Mouse (Mus musculus): ENCODE results near the gene Coro6.

Gene Coro6

GRCm38 (mm10) chr11:77494344-77494676, 32.1 kb downstream of the Coro6 start:
- no peak for DNase-seq (ENCODE audit: low read depth)

DNA sequence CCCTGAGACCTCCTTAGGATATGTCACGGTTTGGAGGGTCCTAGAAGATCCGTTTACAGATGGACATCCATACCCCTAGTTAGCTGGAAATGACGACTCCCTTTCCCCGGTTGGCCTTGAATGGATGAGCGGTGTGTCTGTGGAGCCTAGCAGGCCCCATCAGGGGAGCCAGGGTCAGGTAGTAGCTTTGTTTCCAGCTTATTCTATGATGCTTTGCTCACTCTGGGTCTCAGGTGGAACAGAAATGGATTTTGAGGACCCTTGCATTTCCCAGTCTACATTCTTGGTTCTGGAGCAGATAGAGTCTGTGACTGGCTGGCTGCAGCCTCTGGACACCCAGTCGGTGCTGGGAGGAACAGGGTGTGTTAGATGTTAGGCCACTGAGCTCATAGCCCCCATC, 32.6 kb downstream of the Coro6 start:
- no peak for DNase-seq (ENCODE audit: low read depth)

DNA sequence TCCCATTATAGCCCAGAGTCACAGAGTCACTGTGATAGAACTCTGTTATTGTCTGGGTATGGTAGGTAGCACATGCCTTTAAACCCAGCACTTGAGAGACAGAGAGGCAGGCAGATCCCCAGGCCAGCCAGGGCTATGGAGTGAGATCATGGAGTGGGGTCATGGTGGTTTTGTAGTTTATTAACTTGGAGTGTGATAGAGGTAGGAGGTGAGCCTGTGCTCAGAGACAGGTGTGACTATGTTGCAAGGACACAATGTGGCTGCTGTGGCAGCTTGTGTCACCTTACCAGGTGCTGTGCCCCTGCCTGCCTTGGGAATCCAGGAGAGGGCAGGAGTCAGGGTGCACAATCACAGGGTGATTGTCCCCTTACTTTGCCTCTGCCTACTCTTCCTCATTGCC, 33.3 kb downstream of the Coro6 start:
- DNase-seq (ENCODE audit: low read depth) = no peak

DNA sequence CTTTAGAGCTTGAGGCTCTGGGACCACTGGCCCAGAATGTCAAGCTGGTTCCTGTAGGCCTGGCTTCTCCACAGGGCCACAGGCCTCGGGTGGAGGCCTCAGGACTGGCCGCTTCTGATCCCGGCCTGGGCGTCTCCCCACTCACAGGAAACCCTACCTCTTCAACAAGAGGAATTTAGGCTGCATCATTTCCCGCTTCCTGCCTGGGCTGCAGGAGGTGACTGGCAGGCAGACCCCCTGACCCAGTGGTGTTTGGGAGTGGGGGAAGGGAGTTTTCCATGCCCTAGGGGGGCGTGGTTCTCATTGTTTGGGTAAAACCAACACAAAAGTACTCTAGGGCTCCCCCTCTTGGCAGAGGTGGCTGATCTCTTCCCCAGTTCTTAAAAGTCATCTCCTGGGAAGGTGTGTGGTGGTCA, 35.1 kb downstream of the Coro6 start:
- DNase-seq (ENCODE audit: low read depth) = peak; percentile 85

- no peak for DNase-seq (ENCODE audit: low read depth)
Observed at GRCm38 (mm10) chr11:77497851-77498250, 35.6 kb downstream of the Coro6 start.

DNA sequence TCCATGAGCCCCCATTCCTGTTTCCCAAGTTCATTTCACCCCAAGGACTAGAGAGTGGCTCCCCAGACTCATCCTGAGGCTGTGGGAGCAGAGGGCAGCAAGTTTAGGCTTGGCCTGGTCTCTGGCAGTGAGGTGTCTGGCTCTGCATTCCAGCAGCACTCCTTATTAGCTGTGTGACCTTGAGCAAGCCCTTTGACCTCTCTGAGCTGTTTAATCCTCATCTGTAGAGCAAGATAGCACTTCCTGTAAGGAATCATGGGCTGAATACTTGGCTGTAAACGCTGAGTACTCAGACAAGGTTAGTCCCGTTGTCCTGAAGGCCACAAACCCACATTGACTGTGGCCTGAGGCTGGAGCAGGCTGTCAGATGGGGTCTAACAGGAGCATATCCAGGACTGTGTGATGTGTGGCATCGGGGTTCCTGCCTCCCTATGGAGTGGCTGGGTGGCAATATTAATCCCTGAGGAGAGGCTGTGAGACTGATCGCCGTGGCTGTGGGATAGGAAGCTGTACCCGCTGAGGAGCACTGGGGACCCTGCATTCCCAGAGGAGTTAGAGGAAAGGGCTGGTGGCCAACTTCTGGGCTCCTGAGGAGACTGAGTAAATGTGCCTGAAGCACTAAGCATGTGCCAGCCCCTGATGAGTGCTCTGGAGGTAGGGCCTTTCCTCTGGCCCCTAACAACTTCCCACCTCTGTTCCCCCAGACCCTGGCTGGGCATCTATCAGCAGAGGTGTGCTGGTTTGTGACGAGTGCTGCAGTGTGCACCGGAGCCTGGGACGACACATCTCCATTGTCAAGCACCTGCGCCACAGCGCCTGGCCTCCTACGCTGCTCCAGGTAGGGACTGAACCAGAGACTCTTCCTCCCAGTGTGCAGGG, 36.3 kb downstream of the Coro6 start:
- no peak for DNase-seq (ENCODE audit: low read depth)

DNA sequence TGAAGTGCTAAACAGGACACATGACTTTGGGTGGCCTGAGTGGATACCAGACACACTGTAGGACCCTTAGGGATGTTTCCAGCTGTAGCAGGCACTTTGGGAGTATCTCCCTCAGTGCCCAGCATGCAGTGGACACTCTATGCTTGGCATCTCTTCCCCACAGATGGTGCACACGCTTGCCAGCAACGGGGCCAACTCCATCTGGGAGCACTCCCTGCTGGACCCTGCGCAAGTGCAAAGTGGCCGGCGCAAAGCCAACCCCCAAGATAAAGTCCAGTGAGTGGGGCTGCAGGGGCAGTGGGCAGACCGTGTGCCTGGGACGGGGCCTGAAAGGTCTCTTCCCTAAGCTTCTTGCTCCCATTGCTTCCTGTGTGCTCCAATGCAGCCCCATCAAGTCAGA, 37.1 kb downstream of the Coro6 start:
- DNase-seq (ENCODE audit: low read depth) = no peak

- no peak for DNase-seq (ENCODE audit: low read depth)
Observed at GRCm38 (mm10) chr11:77500361-77501325, 38.4 kb downstream of the Coro6 start.

DNA sequence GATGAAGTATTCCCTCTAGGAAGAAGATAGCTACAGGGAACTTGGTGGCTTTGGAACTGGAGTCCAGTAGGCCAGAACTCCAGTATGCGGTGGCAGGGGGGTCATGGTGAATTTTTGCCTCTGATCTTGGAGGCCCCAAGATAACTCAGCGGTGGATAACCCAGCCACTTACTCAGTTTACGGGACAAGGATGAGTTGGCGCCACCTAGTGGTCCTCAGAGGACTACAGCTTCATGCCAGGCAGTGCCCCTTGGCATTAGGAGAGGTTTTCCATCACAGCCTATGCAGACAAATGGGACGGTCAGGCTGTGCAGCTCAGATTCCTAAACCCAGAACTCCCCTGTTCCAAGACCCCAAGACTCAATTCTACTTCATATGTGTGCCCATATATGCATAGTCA, 39.2 kb downstream of the Coro6 start:
- DNase-seq (ENCODE audit: low read depth) = peak; percentile 87

DNA sequence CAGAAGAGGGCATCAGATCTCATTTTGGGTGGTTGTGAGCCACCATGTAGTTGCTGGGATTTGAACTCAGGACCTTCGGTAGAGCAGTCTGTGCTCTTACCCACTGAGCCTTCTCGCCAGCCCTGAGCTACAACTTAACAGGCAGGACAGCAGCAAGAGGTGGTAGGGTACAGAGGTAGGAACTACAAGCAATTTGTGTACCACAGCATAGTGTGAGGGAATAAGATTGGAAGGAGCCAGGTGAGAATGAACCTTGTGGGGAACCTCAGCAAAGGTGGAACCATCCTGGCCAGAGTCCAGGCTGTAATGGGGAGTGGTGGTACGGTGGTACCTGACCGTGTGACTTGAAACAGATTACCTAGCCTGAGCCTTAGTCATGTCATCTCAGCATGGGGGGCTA, 39.8 kb downstream of the Coro6 start:
- no peak for DNase-seq (ENCODE audit: low read depth)

DNA sequence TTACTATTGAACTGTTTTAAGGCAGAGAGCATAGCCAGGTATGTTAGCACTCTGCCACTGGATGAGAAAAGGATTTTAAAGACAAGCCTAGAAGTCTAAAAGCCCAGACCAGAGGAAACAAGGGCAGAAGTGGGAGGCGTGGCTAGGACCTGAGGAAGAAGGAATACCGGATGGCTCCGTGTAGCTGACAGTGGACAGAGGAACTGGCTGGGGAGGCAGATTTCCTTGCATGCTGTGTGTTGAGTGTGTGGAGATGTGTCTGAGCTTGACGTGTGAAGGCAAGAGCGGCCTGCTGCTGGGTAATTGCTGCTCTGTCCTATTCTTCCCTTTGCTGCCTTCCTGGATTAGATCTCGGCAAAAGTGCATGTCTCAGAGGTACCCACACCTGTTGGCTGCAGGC, 40.3 kb downstream of the Coro6 start:
- DNase-seq (ENCODE audit: low read depth) = no peak

GRCm38 (mm10) chr11:77503511-77503910, 41.3 kb downstream of the Coro6 start:
- no peak for DNase-seq (ENCODE audit: low read depth)

- DNase-seq (ENCODE audit: low read depth) = no peak
Observed at GRCm38 (mm10) chr11:77504377-77504776, 42.2 kb downstream of the Coro6 start.

DNA sequence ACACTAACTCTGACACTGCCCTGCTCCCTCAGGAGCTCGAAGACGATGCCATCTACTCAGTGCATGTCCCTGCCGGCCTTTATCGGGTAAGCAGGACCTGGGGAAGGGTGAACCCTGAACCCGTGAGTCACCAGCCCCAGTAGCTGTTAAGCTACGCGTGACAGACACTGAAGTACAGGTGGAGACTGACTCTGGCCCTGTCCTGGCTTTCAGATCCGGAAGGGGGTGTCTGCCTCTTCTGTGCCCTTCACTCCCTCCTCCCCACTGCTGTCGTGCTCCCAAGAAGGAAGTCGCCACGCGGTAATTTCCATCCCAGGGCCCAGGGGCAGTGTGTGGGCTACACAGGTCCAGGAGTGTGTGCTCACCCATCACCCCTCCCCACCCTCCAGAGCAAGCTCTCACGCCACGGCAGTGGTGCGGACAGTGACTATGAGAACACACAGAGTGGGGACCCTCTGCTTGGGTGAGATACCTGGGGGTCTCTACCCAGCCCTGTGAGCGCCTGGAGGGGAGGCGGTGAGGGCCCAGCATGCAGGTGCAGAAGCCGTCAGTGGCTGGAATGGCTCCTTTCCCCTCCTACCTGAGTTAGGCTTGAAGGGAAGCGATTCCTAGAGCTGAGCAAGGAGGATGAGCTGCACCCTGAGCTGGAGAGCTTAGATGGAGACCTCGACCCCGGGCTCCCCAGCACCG, 43.2 kb downstream of the Coro6 start:
- no peak for DNase-seq (ENCODE audit: low read depth)

DNA sequence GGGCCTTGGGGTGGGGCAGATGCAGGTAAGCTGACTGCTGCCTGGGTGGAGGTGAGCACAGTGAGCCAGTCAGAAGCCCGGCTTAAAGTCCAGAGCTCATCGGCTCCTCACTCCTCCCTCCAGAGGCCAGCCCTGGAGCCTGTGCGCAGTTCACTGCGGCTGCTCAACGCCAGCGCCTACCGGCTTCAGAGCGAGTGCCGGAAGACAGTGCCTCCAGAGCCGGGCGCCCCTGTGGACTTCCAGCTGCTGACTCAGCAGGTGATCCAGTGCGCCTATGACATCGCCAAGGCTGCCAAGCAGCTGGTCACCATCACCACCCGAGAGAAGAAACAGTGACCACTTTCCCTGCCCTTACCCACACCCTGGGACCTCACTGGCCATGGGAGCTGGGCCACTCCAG, 44.1 kb downstream of the Coro6 start:
- no peak for DNase-seq (ENCODE audit: low read depth)

- DNase-seq (ENCODE audit: low read depth) = no peak
Observed at GRCm38 (mm10) chr11:77506941-77507340, 44.7 kb downstream of the Coro6 start.

DNA sequence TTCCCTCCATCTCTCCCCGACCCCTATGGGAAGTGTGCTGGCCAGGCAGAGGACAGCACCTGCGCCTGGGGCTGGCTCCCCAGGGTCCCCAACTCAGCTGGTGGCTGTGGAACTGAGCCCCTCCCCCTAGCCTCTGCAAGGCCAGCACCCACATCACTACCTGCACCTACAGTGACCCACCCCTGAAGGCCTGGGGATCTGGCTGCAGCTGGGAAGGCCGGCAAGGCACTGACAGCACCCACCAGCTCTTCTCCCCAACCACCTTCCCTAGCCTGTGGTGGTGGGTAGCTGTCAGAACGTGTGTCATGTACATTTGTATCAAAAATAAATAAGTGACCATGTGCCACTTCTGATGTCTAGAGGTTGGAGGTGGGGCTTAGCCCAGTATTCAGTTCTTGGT, 45.2 kb downstream of the Coro6 start:
- DNase-seq (ENCODE audit: low read depth) = no peak

- DNase-seq (ENCODE audit: low read depth) = peak; percentile 80
Observed at GRCm38 (mm10) chr11:77508068-77509021, 46.1 kb downstream of the Coro6 start.

DNA sequence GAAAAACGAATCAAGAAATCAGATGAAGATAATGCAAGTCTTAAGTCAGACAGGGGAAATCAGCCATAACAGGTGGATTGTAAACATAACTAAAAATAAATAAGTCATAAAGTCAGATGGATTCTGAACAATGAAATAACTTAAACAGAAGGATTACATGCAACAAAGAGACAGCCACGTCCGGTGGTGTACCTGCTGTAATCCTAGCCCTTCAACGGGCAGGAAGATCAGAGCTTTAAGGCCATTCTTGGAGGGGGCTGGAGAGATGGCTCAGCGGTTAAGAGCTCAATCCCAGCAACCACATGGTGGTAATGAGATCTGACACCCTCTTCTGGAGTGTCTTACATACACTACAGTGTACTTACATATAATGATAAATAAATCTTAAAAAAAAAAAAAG, 49.1 kb downstream of the Coro6 start:
- DNase-seq (ENCODE audit: low read depth) = no peak

DNA sequence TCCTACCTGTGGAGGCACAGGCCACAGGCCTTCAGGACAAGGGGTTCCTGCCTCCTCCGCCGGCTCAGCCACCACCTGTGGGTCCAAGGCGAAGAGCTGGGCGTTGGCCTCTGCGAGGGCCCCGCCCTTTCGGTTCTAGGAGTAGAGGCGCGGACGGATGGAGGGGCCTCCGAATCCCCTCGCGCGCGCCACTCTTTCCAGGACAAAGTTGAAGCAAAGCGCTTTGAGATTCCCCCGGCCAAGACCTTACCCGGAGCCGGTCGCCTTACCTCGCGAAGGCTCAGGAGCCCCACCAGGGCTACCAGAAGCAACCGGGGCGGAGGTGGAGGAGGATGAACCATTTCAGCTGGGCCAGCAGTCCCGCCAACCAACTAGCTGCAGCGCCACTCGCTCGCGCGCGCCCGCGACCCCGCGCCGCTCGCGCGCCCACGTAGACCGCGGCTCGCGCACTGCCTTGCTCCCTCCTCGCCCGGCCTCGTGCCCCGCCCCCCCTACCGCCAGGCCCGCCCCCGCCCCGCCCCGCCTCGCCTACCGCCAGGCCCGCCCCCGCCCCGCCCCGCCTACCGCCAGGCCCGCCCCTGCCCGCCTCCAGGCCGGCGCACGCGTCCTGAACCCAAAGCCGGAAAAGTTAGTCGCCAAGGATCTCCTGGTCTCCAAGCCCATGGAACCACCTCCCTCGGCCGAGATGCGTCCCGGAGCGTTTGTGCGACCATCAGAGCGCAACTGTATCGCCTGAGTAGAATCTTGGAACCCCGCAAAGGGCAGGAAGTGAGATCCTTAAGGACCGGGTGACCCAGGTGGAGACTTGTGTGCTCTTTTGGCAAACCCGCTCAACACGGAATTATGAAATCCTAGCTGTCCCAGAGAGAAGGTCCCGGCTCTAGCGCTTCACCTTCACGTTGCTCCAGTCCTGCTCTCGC, 50.9 kb downstream of the Coro6 start:
- DNase-seq (ENCODE audit: low read depth) = peak; percentile 85
